Mouse (Mus musculus) hindbrain, embryonic 11.5 days (tissue): ENCODE measurements around the gene Olfr157. TPM values are rescaled to one million over a fixed set of nuclear protein-coding genes. Genes with fewer than 3 reads are reported as not detected.
A peak's percentile ranks its signal among the peaks of the same experiment; 100 is the strongest.
"Not testable (repeated sequence)": the region's sequence is repeated elsewhere in the genome, so short reads cannot be mapped to it uniquely, and the experiment has no call there.

Experiments used
- ATAC-seq: fragments of 200-750 bp; cut with Nextera tagmentation; 2 replicates; pipeline ENCODE4 v1.8.0; 2017; ENCODE audit warnings: mild to moderate bottlenecking, moderate TSS enrichment, moderate library complexity; ENCODE audit not compliant: low FRiP score
- DNase-seq: peaks from one replicate; pipeline ENCODE4 v3.0.0-alpha.2; 2015; ENCODE audit warnings: low spot score
- H3K27ac ChIP-seq: fragments of 300-500 bp; sonication (generic); 2 replicates; pipeline ENCODE4 v1.5.1; 2014; ENCODE audit warnings: mild to moderate bottlenecking, low read depth, low read length
- H3K27me3 ChIP-seq: fragments of 300-500 bp; sonication (generic); 2 replicates; pipeline ENCODE4 v1.6.1; 2014; ENCODE audit warnings: mild to moderate bottlenecking, low read length, moderate library complexity, mixed read lengths; ENCODE audit not compliant: control insufficient read depth, insufficient read depth
- H3K36me3 ChIP-seq: fragments of 300-500 bp; sonication (generic); 2 replicates; pipeline ENCODE4 v1.6.1; 2014; ENCODE audit warnings: mild to moderate bottlenecking, low read length, moderate library complexity, mixed read lengths; ENCODE audit not compliant: control insufficient read depth, insufficient read depth
- H3K4me1 ChIP-seq: fragments of 300-500 bp; sonication (generic); replicated peaks from 2 replicates; pipeline ENCODE4 v1.6.1; 2014; ENCODE audit warnings: low read length, mixed read lengths; ENCODE audit not compliant: control insufficient read depth, insufficient read depth
- H3K4me2 ChIP-seq: fragments of 300-500 bp; sonication (generic); replicated peaks from 2 replicates; pipeline ENCODE4 v1.6.1; 2014; ENCODE audit warnings: mild to moderate bottlenecking, low read depth, low read length
- H3K4me3 ChIP-seq: fragments of 300-500 bp; sonication (generic); 2 replicates; pipeline ENCODE4 v1.5.1; 2014; ENCODE audit warnings: low read depth, low read length
- H3K9ac ChIP-seq: fragments of 300-500 bp; sonication (generic); 2 replicates; pipeline ENCODE4 v1.6.1; 2014; ENCODE audit warnings: low read depth, low read length
- H3K9me3 ChIP-seq: fragments of 300-500 bp; sonication (generic); 2 replicates; pipeline ENCODE4 v1.6.1; 2016; ENCODE audit warnings: low read length; ENCODE audit not compliant: control insufficient read depth
- WGBS: fragments of 180-500 bp; shearing (Covaris S2); extraction: QIAGEN DNeasy Blood & Tissue Kit; methylation state at CpG from one replicate; pipeline ENCODE4 v1.1.7; 2014; 5-methylcytosine and 5-hydroxymethylcytosine counted together
- polyA plus RNA-seq: library from polyadenylated mRNA; unstranded; fragments of >200 nt; fragmentation: Nextera tagmentation; extraction: Ambion mirVana; gene quantifications from 2 replicates; pipeline ENCODE4 v1.2.1, GENCODE M21; 2014

The Olfr157 gene
- polyA plus RNA-seq, 1 experiment from 2014 or later = 0.09 TPM

GRCm38 (mm10) chr4:43832031-43832430, 8.0 kb downstream of the Olfr157 start:
- DNase-seq = no peak
- 66% methylated on average over 5 of the region's 5 CpGs for WGBS

DNA sequence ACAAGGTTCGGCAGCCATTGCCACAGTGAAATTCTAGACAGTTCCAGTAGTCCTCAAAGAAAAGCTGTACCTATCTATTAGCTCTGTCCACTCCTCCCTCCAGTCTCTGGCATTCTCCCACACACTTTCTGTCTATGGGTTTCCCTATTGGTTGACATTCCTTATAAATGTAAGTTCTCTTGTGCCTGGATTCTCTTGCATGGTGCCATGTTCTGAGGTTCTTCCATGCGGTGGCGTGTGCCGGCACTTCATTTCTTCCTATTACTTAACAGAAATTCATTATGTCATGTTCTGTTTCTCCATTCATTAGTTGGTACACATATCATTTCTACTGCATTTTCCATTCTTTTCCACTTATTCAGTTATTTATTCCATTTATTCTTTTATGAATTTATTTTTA, 11.2 kb downstream of the Olfr157 start:
- no peaks in the 10 kb centered on the region for H3K4me1 ChIP-seq
- 94% methylated on average over 4 of the region's 4 CpGs for WGBS
- ATAC-seq = no peak
- H3K4me2 ChIP-seq = no peak overlapping the region
- no peaks in the 10 kb centered on the region for H3K36me3 ChIP-seq
- no peak for DNase-seq
- no peaks in the 10 kb centered on the region for H3K9me3 ChIP-seq
- no peak overlapping the region for H3K4me3 ChIP-seq
- H3K9ac ChIP-seq = no peak overlapping the region
- H3K27ac ChIP-seq = no peak overlapping the region
- H3K27me3 ChIP-seq = no peaks in the 10 kb centered on the region

More at GRCm38 (mm10) chr4:43832031-43832430, 8.0 kb downstream of the Olfr157 start:
- Histone ChIP-seq H3K4me1 (no peaks in the 10 kb centered on the region), H3K9me3 (no peaks in the 10 kb centered on the region), H3K9ac (no peak overlapping the region), H3K36me3 (no peaks in the 10 kb centered on the region), H3K27me3 (no peaks in the 10 kb centered on the region), H3K27ac (no peak overlapping the region), H3K4me2 (no peak overlapping the region), H3K4me3 (no peak overlapping the region)
- no peak for ATAC-seq

DNA sequence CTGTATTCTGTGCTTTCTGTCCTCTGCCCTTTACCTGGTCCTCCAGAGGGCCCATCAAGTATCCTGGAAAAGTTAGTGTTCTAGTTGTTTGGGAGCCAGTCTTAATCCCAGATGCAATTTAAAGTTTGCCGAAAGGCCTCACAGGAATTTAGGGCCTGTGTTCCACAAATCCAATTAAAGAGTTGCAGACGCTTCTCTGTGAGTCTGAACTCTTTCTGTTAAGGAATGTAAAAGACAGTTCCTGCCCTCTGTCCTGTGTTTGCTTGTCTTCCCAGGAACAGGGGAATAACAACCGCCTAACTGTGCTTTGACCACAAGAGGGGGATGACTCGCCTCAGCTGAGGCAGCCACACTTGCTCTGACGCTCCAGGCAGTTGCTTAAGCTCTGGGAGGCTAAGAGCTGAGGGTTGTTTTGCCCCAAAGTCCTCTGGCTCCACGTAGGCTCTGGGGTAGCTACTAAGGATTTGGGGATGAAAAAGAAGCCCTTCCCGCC, 16.1 kb downstream of the Olfr157 start, which contains the start of gene Olfr156:
Gene Olfr156, minus strand, starts transcription at position 51 of the 493 bp plus-strand sequence.
- WGBS = 19% methylated on average over 7 of the region's 7 CpGs
- Histone ChIP-seq H3K4me1 (no peaks in the 10 kb centered on the region), H3K4me3 (no peak within 1 kb of the TSS), H3K9me3 (no peaks in the 10 kb centered on the region), H3K27ac (no peak within 1 kb of the TSS), H3K36me3 (no peaks in the 10 kb centered on the region), H3K9ac (no peak within 1 kb of the TSS), H3K27me3 (no peaks in the 10 kb centered on the region), H3K4me2 (no peak within 1 kb of the TSS)
- peak; percentile 42 for DNase-seq
- no peak for ATAC-seq

- no peak overlapping the region for H3K4me2 ChIP-seq
- DNase-seq = no peak
- H3K4me3 ChIP-seq = no peak overlapping the region
- H3K9ac ChIP-seq = no peak overlapping the region
- H3K4me1 ChIP-seq = no peaks in the 10 kb centered on the region
- H3K36me3 ChIP-seq = no peaks in the 10 kb centered on the region
- H3K9me3 ChIP-seq = no peaks in the 10 kb centered on the region
- WGBS = 87% methylated on average over 13 of the region's 13 CpGs
- no peak overlapping the region for H3K27ac ChIP-seq
- no peaks in the 10 kb centered on the region for H3K27me3 ChIP-seq
- ATAC-seq = no peak
Observed at GRCm38 (mm10) chr4:43822896-43823550, 17.0 kb downstream of the Olfr157 start.

DNA sequence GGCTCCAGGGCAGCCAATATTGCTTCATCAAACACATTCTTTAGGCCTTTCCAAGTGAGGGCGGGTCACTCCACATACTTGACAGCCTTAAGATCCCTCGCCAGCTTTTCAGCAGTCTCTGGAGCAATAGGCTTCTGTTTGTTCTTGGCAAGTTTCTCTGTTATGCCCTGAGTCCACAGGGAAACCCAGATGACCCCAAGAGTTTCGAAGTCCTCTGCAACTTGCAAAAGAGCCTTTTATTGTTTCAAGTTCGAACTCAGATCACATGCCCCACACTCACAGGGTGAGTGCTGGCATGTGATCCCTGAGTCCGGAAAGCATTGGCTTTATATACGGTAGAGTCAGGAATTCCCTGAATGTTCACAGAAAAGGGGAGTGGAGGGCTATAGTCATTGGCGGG, 41.1 kb downstream of the Olfr157 start:
- no peak overlapping the region for H3K27ac ChIP-seq
- no peaks in the 10 kb centered on the region for H3K4me1 ChIP-seq
- no peak overlapping the region for H3K4me2 ChIP-seq
- H3K9ac ChIP-seq = no peak overlapping the region
- DNase-seq = no peak
- H3K4me3 ChIP-seq = no peak overlapping the region
- no peak for ATAC-seq
- H3K36me3 ChIP-seq = no peaks in the 10 kb centered on the region
- no peaks in the 10 kb centered on the region for H3K9me3 ChIP-seq
- no peaks in the 10 kb centered on the region for H3K27me3 ChIP-seq
- WGBS = 77% methylated on average over 7 of the region's 7 CpGs

DNA sequence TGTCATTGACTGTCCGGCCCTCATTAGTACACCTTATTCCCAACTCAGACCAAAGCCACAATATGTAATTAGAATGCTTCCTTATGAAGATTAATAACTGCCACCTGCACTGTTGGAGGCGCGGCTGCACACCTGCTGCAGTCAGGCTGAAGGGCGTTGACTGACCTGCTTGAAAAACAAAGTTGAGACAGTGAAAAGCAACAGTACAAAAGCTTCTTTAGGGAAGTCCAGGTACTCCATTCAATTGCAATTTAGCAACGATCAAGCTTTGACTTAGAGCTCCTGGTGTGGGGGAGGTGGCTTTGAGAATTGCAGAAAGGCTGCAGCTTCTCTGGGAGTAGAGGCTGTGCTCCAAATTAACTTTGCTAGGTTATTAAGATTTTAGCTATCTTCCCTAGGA, 44.2 kb downstream of the Olfr157 start:
- H3K9me3 ChIP-seq, H3K36me3 ChIP-seq, H3K4me3 ChIP-seq, H3K27me3 ChIP-seq, ATAC-seq, H3K27ac ChIP-seq, H3K9ac ChIP-seq, DNase-seq, H3K4me1 ChIP-seq, H3K4me2 ChIP-seq: not testable (repeated sequence)
- 81% methylated on average over 5 of the region's 5 CpGs for WGBS

DNA sequence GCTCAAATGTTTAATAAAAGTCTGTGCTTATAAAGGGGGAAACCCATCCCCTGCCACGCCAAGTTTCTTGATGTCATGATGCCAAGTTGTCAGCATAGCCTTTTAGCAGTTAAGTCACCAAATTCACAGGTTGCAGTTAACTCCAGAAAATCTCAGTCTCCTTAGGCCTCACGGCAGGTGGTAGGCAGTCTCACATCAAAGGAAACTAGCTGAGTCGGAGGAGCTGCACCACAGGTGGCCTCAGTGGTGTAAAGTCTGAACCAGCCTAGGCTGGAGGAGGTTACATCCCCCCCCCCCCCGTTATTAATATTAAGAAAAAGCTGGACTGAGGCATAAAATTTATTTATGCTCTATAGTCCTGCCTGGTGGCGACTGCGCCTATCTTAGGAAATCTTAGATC, 44.7 kb downstream of the Olfr157 start:
- no peak for DNase-seq
- H3K36me3 ChIP-seq = no peaks in the 10 kb centered on the region
- WGBS = 72% methylated on average over 6 of the region's 6 CpGs
- no peak overlapping the region for H3K4me2 ChIP-seq
- H3K4me1 ChIP-seq = no peaks in the 10 kb centered on the region
- H3K4me3 ChIP-seq = no peak overlapping the region
- no peak for ATAC-seq
- H3K27ac ChIP-seq = no peak overlapping the region
- no peak overlapping the region for H3K9ac ChIP-seq
- H3K9me3 ChIP-seq = no peaks in the 10 kb centered on the region
- no peaks in the 10 kb centered on the region for H3K27me3 ChIP-seq

Other genes with a start within 250 kb of the Olfr157 start
- 19.9 and 25.5 TPM in 2 replicates for gene Npr2, start 208.3 kb downstream of the Olfr157 start, polyA plus RNA-seq
- 5.7 and 6.5 TPM in 2 replicates for gene Spag8, start 186.6 kb downstream of the Olfr157 start, polyA plus RNA-seq
- gene Hint2, start 183.7 kb downstream of the Olfr157 start, polyA plus RNA-seq = 69.9 and 70.2 TPM in 2 replicates
- 5.7 and 7.2 TPM in 2 replicates for gene Tmem8b, start 171.2 kb downstream of the Olfr157 start, polyA plus RNA-seq
- 2.2 and 2.4 TPM in 2 replicates for gene Fam221b, start 171.1 kb downstream of the Olfr157 start, polyA plus RNA-seq
- gene Olfr70, start 139.4 kb downstream of the Olfr157 start, polyA plus RNA-seq = not detected in 2 replicates
- gene Olfr71, start 129.9 kb downstream of the Olfr157 start, polyA plus RNA-seq = not detected in 2 replicates
- 0.17 and 0.19 TPM in 2 replicates for gene Hrct1, start 113.0 kb downstream of the Olfr157 start, polyA plus RNA-seq
- gene Spaar, start 110.2 kb downstream of the Olfr157 start, polyA plus RNA-seq = 0.06 TPM in 1 of 2 replicates, not detected in the other
- not detected in 2 replicates for gene Olfr159, start 69.2 kb downstream of the Olfr157 start, polyA plus RNA-seq
- not detected in 2 replicates for gene Olfr156, start 16.3 kb downstream of the Olfr157 start, polyA plus RNA-seq
- not detected in 2 replicates for gene Olfr155, start 11.4 kb upstream of the Olfr157 start, polyA plus RNA-seq
- 14.5 and 15.0 TPM in 2 replicates for gene Reck, start 35.3 kb upstream of the Olfr157 start, polyA plus RNA-seq
- gene Glipr2, start 117.2 kb upstream of the Olfr157 start, polyA plus RNA-seq = 109 and 117 TPM in 2 replicates
- 0.17 TPM in 1 of 2 replicates, not detected in the other for gene Ccin, start 143.3 kb upstream of the Olfr157 start, polyA plus RNA-seq
- gene Clta, start 164.3 kb upstream of the Olfr157 start, polyA plus RNA-seq = 284 and 291 TPM in 2 replicates
- gene Gne, start 244.0 kb upstream of the Olfr157 start, polyA plus RNA-seq = 23.1 and 24.2 TPM in 2 replicates